Mouse (Mus musculus): ENCODE results near the gene Agtr2.
"Not testable (repeated sequence)": the region's sequence is repeated elsewhere in the genome, so short reads cannot be mapped to it uniquely, and the experiment has no call there.

Agtr2 gene

DNA sequence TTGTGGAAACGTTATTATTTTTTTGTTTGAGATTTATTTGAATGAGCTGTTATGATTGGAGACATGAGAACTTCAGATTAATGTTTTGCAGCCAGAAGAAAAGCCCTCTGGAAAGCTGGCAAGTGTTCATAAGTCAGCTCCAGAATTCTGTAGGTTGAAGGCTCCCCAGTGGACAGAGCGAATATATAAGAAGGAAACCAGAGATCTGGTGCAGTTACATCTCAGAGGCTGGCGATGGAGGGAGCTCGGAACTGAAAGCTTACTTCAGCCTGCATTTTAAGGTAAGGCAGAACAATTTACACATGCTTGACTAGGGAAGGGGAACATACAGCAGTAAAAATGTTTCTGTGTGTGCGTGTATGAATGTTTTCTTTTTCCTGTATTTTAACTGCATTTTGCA, at the start of gene Agtr2:
Gene Agtr2, plus strand, starts transcription at position 131 of the 400 bp plus-strand sequence.
- DNase-seq (ENCODE audit: low read depth, low spot score) = no peak

GRCm38 (mm10) chrX:21452519-21452918, 31.8 kb upstream of the Agtr2 start:
- DNase-seq (ENCODE audit: low read depth, low spot score) = no peak

DNA sequence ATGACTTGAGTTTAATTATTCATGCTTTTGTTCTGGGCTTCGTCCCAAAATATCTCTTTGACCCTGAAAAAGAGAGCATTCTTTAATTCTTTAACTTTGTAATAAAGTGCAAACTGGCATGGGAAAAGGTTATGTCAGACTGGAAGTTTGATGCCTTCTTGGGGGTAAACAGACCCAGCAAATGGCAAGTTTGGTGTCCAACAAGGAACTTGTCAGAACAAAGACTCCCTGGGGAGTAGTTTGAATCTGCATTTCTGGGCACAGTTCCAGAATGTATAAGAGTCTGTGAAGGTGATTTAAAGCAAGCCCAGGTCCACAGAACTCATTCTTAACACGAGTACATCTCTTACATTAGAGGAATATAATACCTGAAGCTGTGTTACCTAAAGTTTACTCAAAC, 3.8 kb downstream of the Agtr2 start:
- no peak for DNase-seq (ENCODE audit: low read depth, low spot score)

DNA sequence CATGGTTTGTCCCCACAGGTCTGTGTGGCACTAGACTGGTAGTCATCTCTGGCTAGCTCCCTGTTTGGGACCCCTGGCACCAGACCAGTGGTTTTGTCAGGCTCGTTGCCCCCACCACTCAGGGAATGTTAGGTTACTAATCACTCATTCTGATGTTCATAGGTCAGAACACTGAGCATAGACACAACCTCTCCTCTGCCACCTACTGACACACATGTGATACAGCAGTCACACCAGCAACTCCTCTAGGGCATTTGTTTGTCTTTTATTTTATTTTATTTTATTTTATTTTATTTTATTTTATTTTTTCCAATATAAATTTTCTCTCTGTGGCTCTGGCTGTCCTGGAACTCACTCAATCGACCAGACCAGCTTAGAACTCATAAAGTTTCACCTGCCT, 15.9 kb downstream of the Agtr2 start:
- no peak for DNase-seq (ENCODE audit: low read depth, low spot score)

- DNase-seq (ENCODE audit: low read depth, low spot score) = not testable (repeated sequence)
These were observed 23.0 kb downstream of the Agtr2 start for GRCm38 (mm10) chrX:21507333-21507732.

DNA sequence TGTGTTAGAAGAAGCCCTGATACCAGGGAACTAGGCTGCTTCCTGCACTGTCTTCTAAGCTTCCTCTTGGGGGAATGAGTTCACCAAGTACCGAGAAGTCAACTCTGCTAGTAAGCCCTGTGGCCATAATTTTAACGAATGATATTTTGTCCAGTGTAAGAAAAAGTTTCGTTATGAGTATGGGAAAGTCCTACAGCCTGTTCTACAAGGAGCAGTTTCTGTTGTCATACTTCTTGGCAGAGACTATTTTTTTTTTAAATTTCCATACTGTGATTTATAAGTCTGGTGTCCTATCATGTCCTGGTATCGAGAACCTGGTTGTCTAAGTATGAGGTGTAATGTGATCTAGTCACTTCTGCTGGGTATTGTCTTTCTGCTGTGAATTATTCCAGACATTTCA, 38.2 kb downstream of the Agtr2 start:
- no peak for DNase-seq (ENCODE audit: low read depth, low spot score)
